Mouse (Mus musculus) left cerebral cortex, adult 8-10 months (tissue): Measurements from ENCODE around the gene Otud7b. TPM values are rescaled to one million over a fixed set of nuclear protein-coding genes. Genes with fewer than 3 reads are reported as not detected.

Source experiments
- DNase-seq, 2 experiments: peaks; one replicate each; pipeline ENCODE4 v3.0.0; 2022; ENCODE audit warnings: low spot score in 2 of 2
- total RNA-seq, 4 experiments: library from RNA; stranded (reverse); gene quantifications; 2 replicates each; pipeline ENCODE4 v1.2.4; 2022

Gene Otud7b
- total RNA-seq = 10 to 100 TPM; 33.4 to 40.7 (median 38.5) TPM

- DNase-seq = peak; percentile 64 to 67
Observed at GRCm38 (mm10) chr3:96104261-96105065, at the start of gene Otud7b. Gene Otud7b, plus strand, starts transcription at chr3:96104527.

- DNase-seq = no peak
Observed at GRCm38 (mm10) chr3:96055294-96055693, 49.0 kb upstream of the Otud7b start.

GRCm38 (mm10) chr3:96056031-96056430 is 48.3 kb upstream of the Otud7b start:
- no peak for DNase-seq

- peak; percentile 83 to 89 for DNase-seq
Observed at GRCm38 (mm10) chr3:96057747-96058204, 46.6 kb upstream of the Otud7b start.

- peak; percentile 59 to 63 for DNase-seq
Observed at GRCm38 (mm10) chr3:96058231-96058896, 46.0 kb upstream of the Otud7b start, which contains the start of gene Vps45. Gene Vps45, minus strand, starts transcription at chr3:96058466.

- no peak for DNase-seq
Observed at GRCm38 (mm10) chr3:96060146-96060545, 44.2 kb upstream of the Otud7b start.

GRCm38 (mm10) chr3:96063299-96063698 is 41.0 kb upstream of the Otud7b start:
- no peak for DNase-seq

- DNase-seq = no peak
Observed at GRCm38 (mm10) chr3:96064217-96064616, 40.1 kb upstream of the Otud7b start.

- DNase-seq = no peak
Observed at GRCm38 (mm10) chr3:96065147-96065546, 39.2 kb upstream of the Otud7b start.

GRCm38 (mm10) chr3:96065754-96066375 is 38.5 kb upstream of the Otud7b start:
- DNase-seq = peak in 1 of 2 experiments; percentile 71

- DNase-seq = no peak
Observed at GRCm38 (mm10) chr3:96066741-96067140, 37.6 kb upstream of the Otud7b start.

GRCm38 (mm10) chr3:96069046-96069445 is 35.3 kb upstream of the Otud7b start:
- no peak for DNase-seq

- no peak for DNase-seq
Observed at GRCm38 (mm10) chr3:96069542-96069941, 34.8 kb upstream of the Otud7b start.

GRCm38 (mm10) chr3:96070241-96070640 is 34.1 kb upstream of the Otud7b start:
- DNase-seq = no peak

GRCm38 (mm10) chr3:96072921-96073486 is 31.3 kb upstream of the Otud7b start:
- no peak for DNase-seq

- no peak for DNase-seq
Observed at GRCm38 (mm10) chr3:96078066-96078465, 26.3 kb upstream of the Otud7b start.

- DNase-seq = no peak
Observed at GRCm38 (mm10) chr3:96078711-96079110, 25.6 kb upstream of the Otud7b start.

GRCm38 (mm10) chr3:96081006-96081405 is 23.3 kb upstream of the Otud7b start:
- no peak for DNase-seq

- DNase-seq = no peak
Observed at GRCm38 (mm10) chr3:96081650-96082049, 22.7 kb upstream of the Otud7b start.

- no peak for DNase-seq
Observed at GRCm38 (mm10) chr3:96082100-96082499, 22.2 kb upstream of the Otud7b start.

GRCm38 (mm10) chr3:96082714-96083508 is 21.4 kb upstream of the Otud7b start:
- DNase-seq = no peak
